Mouse (Mus musculus): ENCODE results near the gene Ttll11. TPM values are rescaled to one million over a fixed set of nuclear protein-coding genes. Genes with fewer than 3 reads are reported as not detected.

Ttll11 gene
- polyA plus RNA-seq, 1 experiment from 2014 or later = 2.4 TPM

GRCm38 (mm10) chr2:35716175-35716574 is 263.5 kb downstream of the Ttll11 start:
- Histone ChIP-seq H3K4me1 (0 out of 2 replicates have a peak, but pooled peaks cover 8% of the 10 kb centered on the region), H3K9me3 (no peaks in the 10 kb centered on the region), H3K9ac (no peak overlapping the region), H3K36me3 (peaks cover 97% of the 10 kb centered on the region), H3K27ac (no peak overlapping the region), H3K4me3 (no peak overlapping the region), H3K4me2 (replicated peaks) (no peak overlapping the region), H3K27me3 (no peaks in the 10 kb centered on the region)
- 69% methylated on average over 1 of the region's 1 CpGs for WGBS
- ATAC-seq (ENCODE audit: insufficient number of reproducible peaks, insufficient read depth, low FRiP score, low TSS enrichment) = no peak

DNA sequence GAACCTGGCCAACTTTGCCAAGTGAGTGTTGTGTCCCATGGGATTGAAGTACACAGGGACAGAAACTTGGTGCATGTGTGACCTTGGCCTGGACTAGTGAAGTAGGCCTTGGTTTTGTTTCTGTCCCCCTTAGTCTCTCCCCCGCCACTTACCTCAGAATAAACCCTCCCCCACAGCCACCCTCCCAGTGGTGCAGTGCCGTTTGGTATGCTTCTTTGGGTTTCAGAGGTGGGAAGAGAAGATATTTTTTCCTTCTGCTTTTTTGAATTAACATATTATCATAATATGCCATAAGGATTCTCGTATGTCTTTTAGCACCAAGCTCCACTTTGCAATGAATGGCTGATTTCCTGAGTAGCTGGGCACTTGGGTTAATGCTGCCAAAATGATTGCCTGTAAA is 264.2 kb downstream of the Ttll11 start:
- H3K9me3 ChIP-seq = no peaks in the 10 kb centered on the region
- no peaks in the 10 kb centered on the region for H3K27me3 ChIP-seq
- no peak overlapping the region for H3K9ac ChIP-seq
- no peak overlapping the region for H3K4me2 ChIP-seq (replicated peaks)
- H3K36me3 ChIP-seq = peaks cover 96% of the 10 kb centered on the region
- H3K4me1 ChIP-seq = 0 out of 2 replicates have a peak, but pooled peaks cover 8% of the 10 kb centered on the region
- no peak overlapping the region for H3K27ac ChIP-seq
- ATAC-seq (ENCODE audit: insufficient number of reproducible peaks, insufficient read depth, low FRiP score, low TSS enrichment) = no peak
- 87% methylated on average over 3 of the region's 3 CpGs for WGBS
- no peak overlapping the region for H3K4me3 ChIP-seq

DNA sequence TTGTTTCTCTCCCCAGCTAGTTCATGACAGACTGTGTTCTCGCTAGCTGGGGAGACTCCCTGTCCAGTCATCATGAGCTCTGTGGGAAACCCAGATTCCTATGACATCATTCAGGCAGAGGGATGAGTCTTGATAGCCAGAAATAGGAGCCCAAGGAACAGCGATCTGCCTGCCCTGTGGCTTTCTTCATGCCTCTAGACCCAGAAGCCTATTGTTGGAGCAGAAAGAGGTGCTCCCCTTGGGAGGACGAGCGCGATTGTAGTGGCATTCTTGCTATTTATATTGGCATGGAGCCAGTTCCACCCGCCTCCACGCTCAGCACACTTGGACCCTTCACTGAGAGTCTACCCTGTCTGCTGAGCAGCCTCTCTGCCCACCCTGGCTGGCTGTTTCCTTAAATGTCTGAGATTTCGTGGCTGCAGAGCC is 265.0 kb downstream of the Ttll11 start:
- 0 out of 2 replicates have a peak, but pooled peaks have one; percentile 53 for ATAC-seq (ENCODE audit: insufficient number of reproducible peaks, insufficient read depth, low FRiP score, low TSS enrichment)
- H3K4me1 ChIP-seq = 0 out of 2 replicates have a peak, but pooled peaks cover 8% of the 10 kb centered on the region
- WGBS = 64% methylated on average over 8 of the region's 8 CpGs
- no peak overlapping the region for H3K4me2 ChIP-seq (replicated peaks)
- H3K9ac ChIP-seq = no peak overlapping the region
- no peak overlapping the region for H3K27ac ChIP-seq
- no peaks in the 10 kb centered on the region for H3K9me3 ChIP-seq
- H3K4me3 ChIP-seq = no peak overlapping the region
- peaks cover 96% of the 10 kb centered on the region for H3K36me3 ChIP-seq
- no peaks in the 10 kb centered on the region for H3K27me3 ChIP-seq

GRCm38 (mm10) chr2:35713460-35713859 is 266.3 kb downstream of the Ttll11 start:
- ATAC-seq (ENCODE audit: insufficient number of reproducible peaks, insufficient read depth, low FRiP score, low TSS enrichment) = no peak
- no peaks in the 10 kb centered on the region for H3K9me3 ChIP-seq
- no peak overlapping the region for H3K27ac ChIP-seq
- H3K36me3 ChIP-seq = peaks cover 96% of the 10 kb centered on the region
- no peak overlapping the region for H3K4me2 ChIP-seq (replicated peaks)
- H3K27me3 ChIP-seq = no peaks in the 10 kb centered on the region
- 91% methylated on average over 7 of the region's 7 CpGs for WGBS
- no peak overlapping the region for H3K4me3 ChIP-seq
- H3K4me1 ChIP-seq = 0 out of 2 replicates have a peak, but pooled peaks cover 8% of the 10 kb centered on the region
- no peak overlapping the region for H3K9ac ChIP-seq

GRCm38 (mm10) chr2:35712611-35713010 is 267.1 kb downstream of the Ttll11 start:
- H3K27me3 ChIP-seq = no peaks in the 10 kb centered on the region
- H3K27ac ChIP-seq = no peak overlapping the region
- H3K9me3 ChIP-seq = no peaks in the 10 kb centered on the region
- 0 out of 2 replicates have a peak, but pooled peaks cover 8% of the 10 kb centered on the region for H3K4me1 ChIP-seq
- no peak overlapping the region for H3K4me2 ChIP-seq (replicated peaks)
- H3K4me3 ChIP-seq = no peak overlapping the region
- H3K36me3 ChIP-seq = peaks cover 88% of the 10 kb centered on the region
- 93% methylated on average over 5 of the region's 5 CpGs for WGBS
- no peak overlapping the region for H3K9ac ChIP-seq
- ATAC-seq (ENCODE audit: insufficient number of reproducible peaks, insufficient read depth, low FRiP score, low TSS enrichment) = no peak

- peak overlapping the region; percentile 74 for H3K27ac ChIP-seq
These were observed 276.5 kb downstream of the Ttll11 start for GRCm38 (mm10) chr2:35703241-35703640.

GRCm38 (mm10) chr2:35702608-35703007 is 277.1 kb downstream of the Ttll11 start:
- no peaks in the 10 kb centered on the region for H3K27me3 ChIP-seq
- peak overlapping the region; percentile 74 for H3K27ac ChIP-seq
- H3K9me3 ChIP-seq = no peaks in the 10 kb centered on the region
- no peak overlapping the region for H3K4me3 ChIP-seq
- H3K36me3 ChIP-seq = peaks cover 4% of the 10 kb centered on the region; the same call in 1 of the 2 replicates
- ATAC-seq (ENCODE audit: insufficient number of reproducible peaks, insufficient read depth, low FRiP score, low TSS enrichment) = no peak
- H3K4me2 ChIP-seq (replicated peaks) = no peak overlapping the region
- H3K9ac ChIP-seq = no peak overlapping the region
- H3K4me1 ChIP-seq = peaks cover 39% of the 10 kb centered on the region
- WGBS = 34% methylated on average over 6 of the region's 6 CpGs

More at GRCm38 (mm10) chr2:35703241-35703640, 276.5 kb downstream of the Ttll11 start:
- WGBS = 92% methylated on average over 3 of the region's 3 CpGs
- Histone ChIP-seq H3K4me3 (no peak overlapping the region), H3K36me3 (peaks cover 4% of the 10 kb centered on the region; the same call in 1 of the 2 replicates), H3K9ac (no peak overlapping the region), H3K4me2 (replicated peaks) (no peak overlapping the region), H3K9me3 (no peaks in the 10 kb centered on the region), H3K4me1 (peaks cover 34% of the 10 kb centered on the region), H3K27me3 (no peaks in the 10 kb centered on the region)
- no peak for ATAC-seq (ENCODE audit: insufficient number of reproducible peaks, insufficient read depth, low FRiP score, low TSS enrichment)

GRCm38 (mm10) chr2:35702001-35702400 is 277.7 kb downstream of the Ttll11 start:
- no peak overlapping the region for H3K4me3 ChIP-seq
- H3K27ac ChIP-seq = peak overlapping the region; percentile 61
- peaks cover 4% of the 10 kb centered on the region; the same call in 1 of the 2 replicates for H3K36me3 ChIP-seq
- H3K9ac ChIP-seq = no peak overlapping the region
- WGBS = 71% methylated on average over 7 of the region's 7 CpGs
- no peak for ATAC-seq (ENCODE audit: insufficient number of reproducible peaks, insufficient read depth, low FRiP score, low TSS enrichment)
- H3K27me3 ChIP-seq = no peaks in the 10 kb centered on the region
- peaks cover 45% of the 10 kb centered on the region for H3K4me1 ChIP-seq
- no peaks in the 10 kb centered on the region for H3K9me3 ChIP-seq
- H3K4me2 ChIP-seq (replicated peaks) = no peak overlapping the region

Other genes with a start within 250 kb of the Ttll11 start
- gene Ndufa8, start 69.5 kb upstream of the Ttll11 start, polyA plus RNA-seq (2016; fragmentation: Nextera tagmentation; extraction: Ambion mirVana) = 185 and 199 TPM in 2 replicates
- gene Morn5, start 69.5 kb upstream of the Ttll11 start, polyA plus RNA-seq (2016; fragmentation: Nextera tagmentation; extraction: Ambion mirVana) = 0.24 and 0.56 TPM in 2 replicates
- 15.5 and 22.3 TPM in 2 replicates for gene Lhx6, start 125.5 kb upstream of the Ttll11 start, polyA plus RNA-seq (2016; fragmentation: Nextera tagmentation; extraction: Ambion mirVana)
- gene Mrrf, start 156.5 kb upstream of the Ttll11 start, polyA plus RNA-seq (2016; fragmentation: Nextera tagmentation; extraction: Ambion mirVana) = 24.5 and 29.1 TPM in 2 replicates
- gene Rbm18, start 156.9 kb upstream of the Ttll11 start, polyA plus RNA-seq (2016; fragmentation: Nextera tagmentation; extraction: Ambion mirVana) = 96.2 and 96.3 TPM in 2 replicates

All from embryonic facial prominence, embryonic 12.5 days (tissue).